Mouse (Mus musculus) c-Kit-positive CD71-positive TER-119-negative erythroid progenitor cells, embryonic 14.5 days (primary cell): Measurements from ENCODE around the gene Klk10.
A peak's percentile ranks its signal among the peaks of the same experiment; 100 is the strongest.

Experiments used
- DNase-seq: peaks from one replicate; pipeline ENCODE4 v3.0.0-alpha.2; 2013; ENCODE audit warnings: low read depth

Gene Klk10

DNA sequence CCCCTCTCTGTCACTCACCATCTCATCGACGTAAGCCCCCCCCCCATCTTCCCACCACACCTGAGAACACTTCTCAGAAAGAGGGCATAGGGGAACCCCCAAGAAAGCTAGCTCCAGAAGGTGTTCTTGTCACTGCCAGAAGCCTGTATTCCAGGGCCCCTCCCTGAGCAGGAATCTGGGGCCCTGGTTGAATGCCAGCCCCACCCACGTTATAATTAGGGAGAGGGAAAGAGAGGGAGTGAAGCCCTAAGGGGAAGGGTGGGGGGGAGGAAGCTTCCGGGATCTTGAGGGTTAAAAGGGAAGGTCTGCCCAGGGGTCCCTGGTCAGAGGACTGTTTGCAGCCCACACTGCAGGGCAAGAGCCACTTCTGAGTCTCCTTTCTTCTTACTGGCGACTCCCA is at the start of gene Klk10:
Gene Klk10, plus strand, starts transcription at position 290 of the 400 bp plus-strand sequence.
- DNase-seq = no peak

DNA sequence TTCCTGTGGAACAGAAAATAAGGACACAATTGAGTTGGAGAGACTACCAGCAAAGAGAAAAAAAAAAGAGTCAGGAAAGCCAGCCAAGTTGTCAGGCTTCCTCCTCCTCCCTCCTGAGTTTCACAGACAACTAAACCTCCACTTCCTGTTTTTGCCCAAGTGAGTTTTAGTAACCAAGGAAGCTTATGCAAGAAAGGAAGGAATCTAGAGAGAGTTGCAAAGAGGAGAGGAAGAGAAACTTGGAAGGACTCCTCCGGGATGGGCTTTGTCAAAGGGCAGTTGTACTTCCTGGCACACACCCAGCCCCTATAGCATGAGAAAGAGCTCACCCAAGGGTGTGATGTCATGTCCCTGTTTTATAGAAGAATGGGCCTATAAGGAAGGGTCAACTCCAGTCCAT is 33.0 kb upstream of the Klk10 start:
- DNase-seq = no peak

DNA sequence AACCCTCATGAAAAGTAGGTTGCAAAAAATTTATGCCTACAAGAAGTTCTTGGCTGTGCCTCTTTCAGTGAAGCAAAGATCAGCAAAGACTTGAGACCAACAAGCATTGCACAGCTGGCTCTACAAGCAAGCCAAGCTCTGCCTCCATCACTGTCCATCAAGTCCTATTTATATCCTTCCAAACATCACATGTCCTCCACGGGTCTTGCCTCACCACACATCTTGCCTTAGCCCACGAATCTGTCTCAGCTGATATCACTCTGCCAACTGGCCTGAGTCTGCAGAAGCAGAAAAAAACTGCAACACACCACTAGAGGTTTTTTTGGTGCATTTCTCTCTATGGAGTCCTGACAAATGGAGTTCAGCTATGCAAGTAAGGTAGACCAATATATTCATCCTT is 28.0 kb upstream of the Klk10 start:
- no peak for DNase-seq

DNA sequence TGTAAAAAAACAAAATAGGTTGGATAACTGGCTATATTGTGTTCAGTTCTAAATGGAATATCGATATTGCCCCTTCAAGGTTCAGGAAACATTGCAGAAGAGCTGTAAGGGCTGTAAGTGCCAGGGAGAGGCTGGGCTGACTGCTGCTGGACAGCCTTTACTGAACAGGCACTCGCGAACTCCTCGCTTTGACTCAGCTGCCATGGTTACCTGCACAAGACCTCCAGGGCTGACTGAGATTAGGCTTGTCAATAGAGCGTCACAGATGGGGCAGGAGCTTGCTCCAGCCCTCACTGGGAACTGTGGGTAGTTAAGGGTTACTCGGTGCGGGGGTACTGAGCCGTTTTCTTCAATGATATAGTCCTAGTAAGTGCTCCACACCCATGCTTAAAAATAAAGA is 14.4 kb upstream of the Klk10 start:
- no peak for DNase-seq

DNA sequence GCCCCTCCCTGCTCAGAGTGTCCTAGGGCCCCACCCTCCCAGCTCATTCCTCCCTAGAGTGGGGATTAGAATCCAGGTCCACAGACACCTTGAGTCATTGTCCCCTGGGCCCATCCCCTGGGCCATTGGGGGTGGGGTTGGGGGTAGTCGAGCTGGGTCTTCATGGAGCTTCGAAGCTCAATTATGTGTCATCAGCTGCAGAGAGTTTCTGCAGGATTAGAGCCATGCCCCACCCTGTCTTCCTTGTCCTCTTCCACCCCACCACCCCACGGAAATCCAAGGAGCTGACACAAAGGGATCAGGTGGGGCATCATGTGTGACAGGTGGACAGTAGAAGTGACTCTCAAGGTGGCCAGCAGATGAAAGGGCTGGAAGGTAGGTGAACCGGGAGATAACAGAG is 12.2 kb upstream of the Klk10 start, which contains the start of gene Klk12:
Gene Klk12, plus strand, starts transcription at position 301 of the 400 bp plus-strand sequence.
- DNase-seq = no peak

DNA sequence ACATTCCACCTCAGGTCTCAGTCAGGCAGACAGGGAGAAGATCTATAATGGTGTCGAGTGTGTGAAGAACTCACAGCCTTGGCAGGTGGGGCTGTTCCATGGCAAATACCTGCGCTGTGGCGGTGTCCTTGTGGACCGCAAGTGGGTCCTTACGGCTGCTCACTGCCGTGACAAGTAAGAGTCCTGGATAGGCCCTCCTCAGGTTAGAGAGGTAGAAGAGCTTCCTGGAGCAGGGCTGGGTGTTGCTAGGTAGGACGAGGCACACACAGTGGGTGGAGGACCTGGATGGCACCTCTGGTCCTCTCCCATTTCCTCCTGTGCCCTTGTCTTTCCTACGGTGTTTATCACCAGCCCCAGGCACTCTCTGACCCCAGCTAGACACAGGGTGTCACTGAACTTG is 11.2 kb upstream of the Klk10 start:
- DNase-seq = no peak

DNA sequence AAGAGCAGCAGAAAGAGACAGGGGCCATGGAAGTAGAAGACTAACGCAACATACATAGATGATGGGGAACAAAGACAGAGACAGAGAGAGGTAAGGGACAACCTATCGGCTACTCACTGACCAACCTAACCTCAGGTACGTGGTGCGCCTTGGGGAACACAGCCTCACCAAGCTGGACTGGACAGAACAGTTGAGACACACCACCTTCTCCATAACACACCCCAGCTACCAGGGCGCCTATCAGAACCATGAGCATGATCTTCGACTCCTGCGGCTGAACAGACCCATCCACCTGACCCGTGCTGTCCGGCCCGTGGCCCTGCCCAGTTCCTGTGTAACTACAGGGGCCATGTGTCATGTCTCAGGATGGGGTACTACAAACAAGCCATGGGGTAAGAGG is 10.1 kb upstream of the Klk10 start:
- DNase-seq = no peak

DNA sequence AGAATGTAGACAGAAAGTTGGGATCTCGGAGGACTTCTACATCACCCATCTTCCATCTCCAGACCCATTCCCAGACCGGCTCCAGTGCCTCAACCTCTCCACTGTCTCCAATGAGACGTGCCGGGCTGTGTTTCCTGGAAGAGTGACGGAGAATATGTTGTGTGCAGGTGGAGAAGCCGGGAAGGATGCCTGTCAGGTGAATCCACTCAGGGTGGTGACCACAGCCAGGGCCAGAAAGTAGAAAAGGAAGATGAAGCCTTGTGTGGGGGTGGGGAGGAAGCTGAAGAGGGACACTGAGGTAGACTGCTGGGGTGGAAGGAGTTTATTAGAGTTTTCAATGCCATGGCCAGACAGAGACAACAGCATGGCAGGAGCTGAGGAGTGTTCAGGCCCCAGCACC is 8.9 kb upstream of the Klk10 start:
- DNase-seq = no peak

DNA sequence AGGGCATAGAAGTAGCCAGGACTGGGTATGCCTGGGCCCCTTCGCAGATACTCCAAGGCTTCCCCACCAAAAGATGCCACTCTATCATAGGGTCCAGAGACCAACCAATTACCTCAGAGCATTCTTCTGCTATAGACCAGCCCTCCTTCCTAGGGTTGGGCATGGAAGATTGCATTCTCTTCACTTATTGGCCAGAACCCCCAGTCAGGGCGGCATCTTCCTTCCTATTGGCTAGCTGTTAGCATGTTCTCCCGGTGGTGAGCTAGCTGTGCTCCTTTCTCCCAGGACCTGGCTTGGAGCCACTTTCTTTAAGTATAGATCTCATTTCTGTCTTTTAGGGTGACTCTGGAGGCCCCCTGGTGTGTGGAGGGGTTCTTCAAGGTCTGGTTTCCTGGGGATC is 7.9 kb upstream of the Klk10 start:
- no peak for DNase-seq

DNA sequence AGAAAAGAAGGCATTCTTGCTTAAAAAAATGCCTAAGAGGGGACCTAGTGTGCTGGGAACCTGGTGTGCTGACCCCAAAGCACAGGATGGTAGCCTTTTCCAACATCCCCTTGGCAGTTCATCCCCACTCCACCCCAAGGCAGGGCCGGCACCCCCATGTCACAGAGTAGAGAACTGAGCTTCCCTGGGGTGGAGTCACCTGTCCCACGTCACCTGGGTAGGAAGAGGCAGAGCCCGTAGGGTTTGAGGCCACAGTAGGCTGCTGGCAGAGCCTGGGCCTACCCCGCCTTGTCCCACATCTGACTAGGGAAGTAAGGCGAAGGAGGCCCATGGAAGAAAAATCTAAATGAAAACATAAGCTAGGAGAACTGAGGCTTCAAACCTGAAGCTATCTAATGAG is 6.5 kb upstream of the Klk10 start, which contains the start of gene Klk11:
Gene Klk11, plus strand, starts transcription at position 241 of the 400 bp plus-strand sequence.
- no peak for DNase-seq

DNA sequence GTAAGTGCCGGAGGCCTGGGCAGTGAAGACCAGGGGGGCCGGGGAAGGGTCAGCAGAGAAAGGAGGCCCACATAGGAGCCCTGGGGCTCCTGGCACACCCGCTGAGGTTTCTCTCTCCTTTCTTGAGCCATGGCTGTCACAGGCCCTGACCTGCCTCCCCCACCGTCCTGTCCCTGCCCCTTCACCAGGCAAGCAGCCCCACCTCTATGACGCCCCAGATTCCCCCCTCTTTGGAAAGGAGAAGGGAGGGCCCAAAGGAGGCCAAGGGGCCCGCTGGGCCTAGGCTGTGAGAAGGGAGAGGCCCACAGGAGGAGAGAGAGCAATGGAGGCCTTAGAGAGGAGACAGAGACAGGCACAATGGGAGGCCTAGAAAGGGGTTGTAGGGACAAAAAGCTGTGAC is 6.0 kb upstream of the Klk10 start:
- DNase-seq = no peak

DNA sequence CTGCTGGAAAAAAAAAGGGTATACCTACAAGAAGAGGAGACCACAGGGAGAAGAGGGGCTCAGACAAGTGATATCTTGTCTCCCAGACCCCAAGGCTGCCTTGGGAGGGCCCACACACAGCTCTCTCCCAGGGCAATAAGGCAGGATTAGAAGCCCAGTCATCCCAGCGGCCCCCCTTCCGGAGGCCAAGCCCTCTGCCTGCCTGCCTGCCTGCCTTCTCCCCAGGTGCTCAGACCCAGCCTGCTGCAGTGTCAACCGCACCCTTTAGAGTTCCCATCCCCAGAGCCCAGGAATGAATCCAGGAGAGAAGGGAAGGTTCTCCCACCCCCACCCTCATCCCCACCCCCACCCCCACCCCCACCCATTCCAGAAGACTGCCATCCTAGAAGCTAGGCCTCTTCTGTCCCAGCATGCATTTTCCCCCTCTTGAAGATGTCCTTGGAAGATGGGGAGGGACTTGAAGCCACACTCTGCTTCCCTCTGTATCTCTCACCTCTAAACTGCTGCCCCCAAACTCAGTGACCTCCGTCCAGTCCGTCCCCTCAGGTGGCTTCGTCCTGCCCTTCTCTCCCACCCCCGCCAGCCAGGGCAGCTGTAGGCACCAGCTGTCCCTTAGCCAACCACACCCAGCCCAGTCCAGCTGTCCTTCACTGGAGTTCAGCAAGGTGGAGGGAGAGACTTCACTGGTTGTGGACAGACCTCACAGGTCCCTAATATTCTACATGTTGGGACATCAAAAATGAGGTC is 5.4 kb upstream of the Klk10 start:
- no peak for DNase-seq

DNA sequence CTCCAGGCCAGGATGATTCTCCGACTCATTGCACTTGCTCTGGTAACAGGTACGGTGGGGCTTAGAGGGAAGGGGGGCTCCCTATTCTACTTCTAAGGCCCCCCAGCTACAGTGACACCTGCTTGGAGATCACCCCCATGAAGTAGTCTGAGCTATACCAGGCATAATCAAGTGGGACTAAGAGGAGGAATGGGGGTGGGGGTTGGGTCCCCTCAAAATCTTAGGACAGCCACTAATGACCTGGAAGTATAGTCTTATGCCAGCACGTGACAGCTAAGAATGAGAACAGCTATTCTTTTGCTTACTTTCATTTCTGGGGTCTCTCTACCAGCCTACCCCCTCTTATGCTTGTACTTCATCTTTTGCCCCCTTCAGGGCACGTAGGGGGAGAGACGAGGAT is 4.3 kb upstream of the Klk10 start:
- DNase-seq = no peak

DNA sequence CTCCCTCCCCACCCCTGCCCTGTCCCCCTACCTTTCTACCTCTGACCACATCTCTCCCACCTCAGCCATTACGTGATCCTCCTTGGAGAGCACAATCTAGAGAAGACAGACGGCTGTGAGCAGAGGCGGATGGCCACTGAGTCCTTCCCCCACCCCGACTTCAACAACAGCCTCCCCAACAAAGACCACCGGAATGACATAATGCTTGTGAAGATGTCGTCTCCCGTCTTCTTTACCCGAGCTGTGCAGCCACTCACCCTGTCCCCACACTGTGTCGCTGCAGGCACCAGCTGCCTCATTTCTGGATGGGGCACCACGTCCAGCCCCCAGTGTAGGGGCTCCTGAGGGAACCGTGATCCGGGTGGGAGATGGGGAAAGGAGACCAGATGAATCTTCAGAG is 3.4 kb upstream of the Klk10 start:
- DNase-seq = no peak

DNA sequence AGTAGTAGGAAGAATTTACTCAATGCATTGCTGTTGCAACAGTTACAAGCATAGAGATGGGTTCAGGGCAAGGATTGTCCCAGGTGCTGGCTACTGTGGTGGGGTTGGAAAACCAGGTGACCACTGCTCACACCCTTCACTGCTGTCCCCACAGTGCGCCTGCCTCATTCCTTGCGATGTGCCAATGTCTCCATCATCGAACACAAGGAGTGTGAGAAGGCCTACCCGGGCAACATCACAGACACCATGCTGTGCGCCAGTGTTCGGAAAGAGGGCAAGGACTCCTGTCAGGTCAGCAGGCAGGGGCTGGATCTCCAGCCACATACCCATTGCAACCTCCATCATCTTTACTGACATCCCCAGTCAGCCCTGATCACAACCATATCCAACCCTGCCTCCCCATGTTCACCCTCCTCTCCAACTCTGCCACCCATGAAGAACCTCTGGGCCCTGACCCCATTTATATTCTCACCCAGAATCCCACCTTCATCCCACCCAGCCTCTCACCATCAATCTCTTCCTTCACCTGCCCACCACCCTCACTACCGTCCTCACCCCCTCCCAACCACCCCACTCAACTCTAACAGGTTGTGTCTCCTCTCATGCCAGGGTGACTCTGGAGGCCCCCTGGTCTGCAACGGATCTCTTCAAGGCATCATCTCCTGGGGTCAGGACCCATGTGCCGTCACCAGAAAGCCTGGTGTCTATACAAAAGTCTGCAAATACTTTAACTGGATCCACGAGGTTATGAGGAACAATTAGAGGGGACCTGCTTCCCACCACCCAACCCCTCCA is 2.5 kb upstream of the Klk10 start:
- DNase-seq = no peak

DNA sequence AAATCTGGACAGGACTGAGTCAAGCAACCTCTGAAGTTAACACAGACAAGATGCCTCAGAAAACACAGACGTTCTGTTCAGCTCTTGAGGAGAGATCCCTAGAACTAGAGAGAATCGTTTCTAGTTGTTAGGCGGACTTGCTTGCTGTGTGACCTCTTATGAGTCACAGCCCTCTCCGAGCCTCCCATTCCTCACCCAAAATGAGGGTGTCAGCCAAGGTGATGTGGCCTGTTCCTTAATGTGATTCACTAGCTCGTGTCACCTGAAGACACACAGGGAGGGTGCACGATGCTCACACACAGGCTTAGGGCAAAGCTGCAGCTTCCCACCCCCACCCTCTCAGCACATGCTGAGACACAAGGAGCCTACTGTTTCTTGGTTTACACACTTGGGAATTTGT is 594 bp upstream of the Klk10 start:
- no peak for DNase-seq

DNA sequence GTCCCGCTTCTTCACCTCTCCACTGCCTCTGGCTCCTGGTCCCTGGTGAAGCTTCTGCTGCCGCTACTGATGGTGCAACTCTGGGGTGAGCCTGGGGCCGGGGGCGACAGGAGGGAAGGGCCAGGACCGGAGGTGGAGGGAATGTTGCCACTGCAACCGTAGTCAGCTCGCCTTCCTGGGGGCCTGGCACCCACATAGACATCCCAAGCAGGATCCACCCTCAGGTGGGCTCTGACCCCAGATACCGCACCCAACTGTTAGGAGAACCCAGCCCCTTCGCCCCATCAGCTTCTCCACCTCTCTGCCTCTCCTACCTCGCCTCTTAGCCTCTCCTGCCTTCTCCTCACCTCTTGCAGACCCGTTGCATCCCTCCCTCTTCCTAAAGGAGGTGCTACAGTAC is 706 bp downstream of the Klk10 start:
- no peak for DNase-seq

DNA sequence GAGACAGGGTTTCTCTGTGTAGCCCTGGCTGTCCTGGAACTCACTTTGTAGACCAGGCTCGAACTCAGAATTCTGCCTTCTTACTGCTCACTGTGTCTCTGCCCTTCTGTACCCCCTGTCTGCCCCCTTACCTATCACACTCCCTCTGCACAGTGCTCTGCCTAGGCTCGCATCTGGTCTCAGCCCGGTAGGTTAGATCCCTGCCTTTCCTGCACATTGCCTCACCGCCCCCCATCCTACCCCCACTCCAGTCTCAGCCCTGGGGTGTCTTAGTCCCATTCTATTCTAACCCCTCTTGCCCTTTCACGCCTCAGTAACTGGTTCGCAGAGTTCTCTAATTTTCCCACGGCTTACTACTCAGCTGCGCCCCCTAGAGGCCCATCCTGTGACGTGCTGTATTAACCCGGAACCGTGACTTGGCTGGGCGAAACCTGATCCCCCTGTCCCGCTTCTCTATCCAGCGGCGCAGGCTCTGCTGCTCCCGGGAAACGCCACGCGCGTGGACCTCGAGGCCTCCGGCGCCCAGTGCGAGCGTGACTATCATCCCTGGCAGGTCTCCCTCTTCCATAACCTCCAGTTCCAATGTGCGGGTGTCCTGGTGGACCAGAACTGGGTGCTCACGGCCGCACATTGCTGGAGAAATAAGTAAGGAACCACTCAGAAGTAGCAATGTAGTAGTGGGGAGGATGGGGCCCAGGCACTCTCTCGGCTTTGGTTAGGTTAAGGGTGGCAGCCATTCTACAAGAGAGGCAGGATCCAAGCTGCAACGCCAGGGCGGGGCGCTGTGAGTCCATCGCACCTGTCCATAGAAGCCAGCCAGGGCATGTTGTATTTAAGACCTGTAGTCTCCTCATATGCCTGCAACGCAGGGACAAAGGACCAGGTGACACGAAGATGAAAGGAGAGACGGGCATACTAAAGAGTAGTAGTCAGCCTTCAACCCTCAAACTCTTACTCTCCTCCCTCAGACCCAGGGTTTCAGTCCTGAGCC is 1.7 kb downstream of the Klk10 start:
- DNase-seq = peak; percentile 20

DNA sequence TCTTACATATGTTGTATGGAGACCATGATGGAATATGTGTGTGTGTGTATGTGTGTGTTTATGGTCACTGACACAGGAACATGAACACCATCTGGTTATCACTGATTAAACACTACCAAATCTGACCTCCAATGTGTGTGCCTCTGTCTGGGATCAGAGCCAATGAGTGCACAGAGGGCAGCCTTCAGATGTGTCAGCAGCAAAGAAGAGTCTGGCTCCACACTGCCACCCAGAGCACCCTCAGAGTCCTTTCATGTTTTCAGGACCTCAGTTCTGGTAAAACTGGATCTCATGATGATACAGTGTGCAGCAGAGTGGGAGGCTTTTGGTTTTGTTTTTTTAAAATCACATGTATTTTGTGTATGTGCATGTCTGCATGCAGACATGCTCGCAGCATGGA is 4.5 kb downstream of the Klk10 start:
- no peak for DNase-seq

DNA sequence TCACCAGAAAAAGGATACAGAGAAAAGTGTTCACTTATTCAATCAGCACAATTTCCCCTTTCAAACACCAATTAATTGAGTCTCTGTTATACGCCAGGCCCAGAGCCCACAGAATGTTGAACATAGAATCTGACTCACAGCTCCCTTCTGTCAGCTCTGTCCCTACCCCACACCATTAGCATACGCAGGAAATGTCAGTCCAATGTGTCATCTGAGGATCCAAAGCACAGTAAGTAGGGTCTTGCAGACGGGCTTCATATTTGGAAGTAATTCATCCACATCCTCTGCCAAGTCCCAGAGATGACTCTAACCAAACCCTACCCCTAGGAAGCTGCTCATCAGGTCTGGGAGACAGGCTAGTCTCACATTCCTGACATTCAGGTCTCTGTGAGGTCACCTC is 7.3 kb downstream of the Klk10 start:
- DNase-seq = no peak

DNA sequence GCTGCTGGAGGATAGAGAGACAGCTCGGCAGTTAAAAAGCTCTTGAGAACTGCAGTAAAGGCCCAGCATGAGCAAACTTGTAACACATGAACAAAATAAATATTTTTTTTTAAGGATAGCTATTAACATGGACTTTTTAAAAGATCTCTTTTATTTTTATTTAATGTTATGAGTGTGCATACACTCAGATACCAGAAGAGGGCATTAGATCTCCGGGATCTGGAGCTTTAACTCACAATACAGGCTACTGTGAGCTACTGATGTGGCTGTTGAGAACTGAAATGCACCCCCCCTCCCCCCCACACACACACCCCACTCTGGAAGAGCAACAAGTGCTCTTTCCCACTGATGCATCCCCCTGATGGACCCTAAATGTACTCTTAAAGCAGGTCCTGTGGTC is 8.5 kb downstream of the Klk10 start:
- no peak for DNase-seq

DNA sequence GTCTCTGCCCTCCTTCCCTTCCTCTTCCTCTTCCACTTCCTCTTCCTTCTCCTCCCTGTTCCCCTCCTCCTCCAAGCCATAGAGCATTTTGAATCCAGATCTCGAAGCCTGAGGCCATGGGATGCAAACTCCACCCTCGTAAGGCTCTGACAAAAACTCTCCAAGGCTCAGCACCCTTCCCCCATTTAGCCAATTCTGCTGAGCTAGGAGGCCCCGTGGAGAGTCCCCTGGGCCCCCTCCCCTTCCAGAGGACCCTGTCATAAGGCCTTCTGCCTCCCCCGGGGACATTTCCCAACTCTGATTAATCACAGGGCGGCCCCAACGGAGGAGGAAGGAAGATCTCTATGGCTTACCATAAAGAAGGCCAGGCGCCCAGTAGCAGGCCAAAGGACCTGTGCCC is 10.8 kb downstream of the Klk10 start, which contains the start of gene Klk9:
Gene Klk9, plus strand, starts transcription at position 301 of the 400 bp plus-strand sequence.
- no peak for DNase-seq
